Mouse (Mus musculus): ENCODE results near the gene Gm10053.

- TF ChIP-seq CTCF (IDR thresholded peaks at IDR 0.05; ENCODE audit: low read depth): no peak
- TF ChIP-seq EP300 (IDR thresholded peaks at IDR 0.05; ENCODE audit: low read depth): no peak
These were observed 26.8 kb downstream of the Gm10053 start for GRCm38 (mm10) chr19:24902256-24902655.

All from heart, postnatal 0 days (tissue).